In genomic region chr9:75255820-75256545, GRCm38 (mm10) we compare ENCODE assay signal across 13 mouse cellular contexts. TPM values are rescaled to one million over a fixed set of nuclear protein-coding genes. Genes with fewer than 3 reads are reported as not detected.
DNase-seq lines count a peak whose midpoint lies in the region; ATAC-seq and TF ChIP-seq lines count a peak whose summit lies in the region.
"Had no signal": no experiment of that assay in that cellular context is flagged by ENCODE, and none has a peak within 500 bp of the region (broad histone marks: within the 10 kb centered on the region; RNA-seq: fewer than 3 reads in every experiment).

No protein-coding gene starts in this region.

- H3K27me3 ChIP-seq in spleen, adult 2 months (ENCODE audit: control insufficient read depth, insufficient read depth, low read length): no peaks in the 10 kb centered on the region
- H3K27me3 ChIP-seq: limb, embryonic 12.5 days; midbrain, embryonic 12.5 days had no signal

- intact Hi-C loops in heart, postnatal 36 days (cut with DNase I): no loop called here

- H3K4me1 ChIP-seq in spleen, adult 2 months (ENCODE audit: control insufficient read depth, insufficient read depth, insufficient read length): peaks cover 15% of the 10 kb centered on the region; the same call in 1 of the 2 replicates

- peak overlapping the region; percentile 40 for H3K27ac ChIP-seq in spleen, adult 2 months (ENCODE audit: insufficient read depth, low read length)
- H3K27ac ChIP-seq: limb, embryonic 12.5 days had no signal

- peak; percentile 35 to 38 for DNase-seq in spleen, adult 2 months (ENCODE audit: low read depth in 1 of 2, low spot score in 2 of 2)
- DNase-seq in spleen, postnatal 14 days (ENCODE audit: low spot score in 2 of 2): no peak
- peak; percentile 36 for DNase-seq in induced T-regulatory cell, adult 2 months (ENCODE audit: low read depth)
- DNase-seq in thymus, postnatal 14 days: peak; percentile 44
- DNase-seq in right cerebral cortex, postnatal 25 days: no peak
- no peak for DNase-seq in heart, postnatal 36 days
- no peak for DNase-seq in right cerebral cortex, postnatal 36 days (ENCODE audit: low spot score in 2 of 2)
- DNase-seq: adrenal gland, postnatal 25 days; cerebellum, adult 8-10 months had no signal

- TF ChIP-seq CTCF in spleen, adult 2 months (IDR thresholded peaks at IDR 0.05; ENCODE audit: extremely low read depth, insufficient read depth, insufficient read length, insufficient replicate concordance): no peak

- peak; percentile 85 for ATAC-seq in megakaryocyte, adult 5-6 weeks (ENCODE audit: poor library complexity, severe bottlenecking)

- peak; percentile 3; the same call in 1 of the 2 replicates for TF ChIP-seq POLR2A in spleen, adult 2 months (IDR thresholded peaks at IDR 0.05; ENCODE audit: low read depth, low read length)

- peak overlapping the region; percentile 6; the same call in 1 of the 2 replicates for H3K4me3 ChIP-seq in spleen, adult 2 months (ENCODE audit: extremely low read depth, insufficient read depth, insufficient read length)
- H3K4me3 ChIP-seq: erythroblast, embryonic 14.5 days; limb, embryonic 12.5 days; midbrain, embryonic 12.5 days had no signal

- 58% methylated on average over 14 of the region's 14 CpGs for WGBS in spleen, adult 2 months

- H3K36me3 ChIP-seq in spleen, adult 2 months (ENCODE audit: control insufficient read depth, insufficient read depth, low read length): no peaks in the 10 kb centered on the region
- H3K36me3 ChIP-seq: limb, embryonic 12.5 days; midbrain, embryonic 12.5 days had no signal

RNA-seq across cellular contexts. Expression of gene Myo5c, which starts 24.2 kb away (rescaled TPM):
- polyA plus RNA-seq in spleen, adult 2 months (2012; rRNA removed): 0.62 and 0.81 TPM in 2 replicates
- not detected in 2 replicates for total RNA-seq in megakaryocyte, adult 5-6 weeks (2015)
- total RNA-seq in megakaryocyte, adult 5-6 weeks (2017): not detected in 2 replicates
- 1 to 10 TPM; 5.2 to 6.7 TPM for total RNA-seq in heart, postnatal 36 days (2021)
- polyA plus RNA-seq: erythroblast, embryonic 14.5 days had no signal

RNA-seq across cellular contexts. Expression of gene Gnb5, which starts 50.1 kb away (rescaled TPM):
- polyA plus RNA-seq in spleen, adult 2 months (2012; rRNA removed): 3.4 and 3.5 TPM in 2 replicates
- total RNA-seq in megakaryocyte, adult 5-6 weeks (2015): 0.51 TPM in 1 of 2 replicates, not detected in the other
- 0.29 TPM in 1 of 2 replicates, not detected in the other for total RNA-seq in megakaryocyte, adult 5-6 weeks (2017)
- total RNA-seq in heart, postnatal 36 days (2021): 10 to 100 TPM; 18.7 to 25.7 TPM
- polyA plus RNA-seq: erythroblast, embryonic 14.5 days had no signal

Comparison
In these comparisons a context has a peak if more than half of its experiments do, and no peak if none do; other contexts are left out.
1. DNase-seq: peak in spleen, adult 2 months (2 of 2), induced T-regulatory cell, adult 2 months (single experiment) and thymus, postnatal 14 days (single experiment); none in spleen, postnatal 14 days (0 of 2), right cerebral cortex, postnatal 25 days (single experiment), heart, postnatal 36 days (0 of 2) and right cerebral cortex, postnatal 36 days (0 of 2).
2. RNA of gene Myo5c, which starts 24.2 kb away (total RNA-seq): 5.2 to 6.7 TPM in heart, postnatal 36 days; not detected in megakaryocyte, adult 5-6 weeks; every median in the first group is over 4 times any median in the second.
3. RNA of gene Gnb5, which starts 50.1 kb away (total RNA-seq): 18.7 to 25.7 TPM in heart, postnatal 36 days; 0.29 to 0.51 TPM in megakaryocyte, adult 5-6 weeks; every median in the first group is over 10 times any median in the second.